ENCODE assay signal across 11 mouse cellular contexts in the genomic region with DNA sequence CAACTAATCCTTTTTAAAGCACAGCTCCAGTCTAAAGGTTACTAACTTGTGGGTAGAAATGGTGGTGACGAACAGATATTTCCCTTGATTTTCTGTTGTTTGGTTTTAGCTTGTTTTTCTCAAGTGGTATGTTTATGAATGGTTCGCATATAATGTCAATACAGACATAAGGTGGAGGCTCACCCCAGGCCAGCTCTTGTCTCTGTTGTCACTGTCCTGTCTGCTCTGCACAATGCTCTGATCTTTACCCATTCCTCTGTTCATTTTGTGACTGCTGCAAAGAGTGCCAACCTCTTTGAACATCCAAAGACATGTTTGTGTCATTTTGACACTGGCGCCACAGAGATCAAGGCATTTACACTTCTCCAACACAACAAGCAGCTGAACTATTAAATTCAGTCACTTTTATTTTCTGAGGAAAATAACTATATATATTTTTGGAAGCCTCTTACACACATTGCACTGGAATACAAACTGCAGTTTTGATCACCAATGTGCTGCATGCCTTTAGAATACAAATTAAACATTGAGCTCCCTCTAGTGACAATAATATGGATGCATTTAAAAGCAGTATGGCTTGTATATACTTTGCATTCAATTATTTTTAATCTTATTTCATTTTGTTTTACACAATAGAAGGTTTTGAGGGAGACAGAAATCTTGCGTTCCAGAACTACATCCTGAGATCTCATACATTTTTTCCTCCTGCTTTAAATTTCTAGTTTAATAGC.
DNase-seq lines count a peak whose midpoint lies in the region; ATAC-seq lines count a peak whose summit lies in the region.
"Had no signal": no experiment of that assay in that cellular context is flagged by ENCODE, and none has a peak within 500 bp of the region (broad histone marks: within the 10 kb centered on the region; RNA-seq: fewer than 3 reads in every experiment).

No protein-coding gene starts in this region.

- WGBS in hindbrain, embryonic 16.5 days = 89% methylated on average over 4 of the region's 4 CpGs
- WGBS in hindbrain, embryonic 13.5 days = 93% methylated on average over 4 of the region's 4 CpGs
- WGBS in midbrain, embryonic 14.5 days = 84% methylated on average over 4 of the region's 4 CpGs
- 86% methylated on average over 4 of the region's 4 CpGs for WGBS in midbrain, embryonic 13.5 days
- 87% methylated on average over 4 of the region's 4 CpGs for WGBS in embryonic facial prominence, embryonic 14.5 days

- no peaks in the 10 kb centered on the region for H3K27me3 ChIP-seq in hindbrain, embryonic 16.5 days (replicated peaks; ENCODE audit: control insufficient read depth, insufficient read depth, low read length)
- H3K27me3 ChIP-seq in hindbrain, embryonic 13.5 days = no peaks in the 10 kb centered on the region
- H3K27me3 ChIP-seq in midbrain, embryonic 14.5 days (ENCODE audit: control insufficient read depth, insufficient read depth, low read length) = no peaks in the 10 kb centered on the region
- no peaks in the 10 kb centered on the region for H3K27me3 ChIP-seq in midbrain, embryonic 13.5 days
- no peaks in the 10 kb centered on the region for H3K27me3 ChIP-seq in embryonic facial prominence, embryonic 14.5 days (replicated peaks; ENCODE audit: control insufficient read depth, insufficient read depth, low read length)
- H3K27me3 ChIP-seq: limb, embryonic 15.5 days; neural tube, embryonic 13.5 days had no signal

- H3K9me3 ChIP-seq in hindbrain, embryonic 16.5 days (ENCODE audit: control insufficient read depth, low read length) = no peaks in the 10 kb centered on the region
- no peaks in the 10 kb centered on the region for H3K9me3 ChIP-seq in hindbrain, embryonic 13.5 days
- no peaks in the 10 kb centered on the region for H3K9me3 ChIP-seq in midbrain, embryonic 14.5 days (ENCODE audit: control insufficient read depth, low read length)
- H3K9me3 ChIP-seq in midbrain, embryonic 13.5 days = no peaks in the 10 kb centered on the region
- H3K9me3 ChIP-seq in embryonic facial prominence, embryonic 14.5 days (ENCODE audit: control insufficient read depth, low read length) = no peaks in the 10 kb centered on the region
- H3K9me3 ChIP-seq: limb, embryonic 15.5 days; neural tube, embryonic 13.5 days had no signal

- no peaks in the 10 kb centered on the region for H3K36me3 ChIP-seq in hindbrain, embryonic 16.5 days (ENCODE audit: control insufficient read depth, insufficient read depth, low read length)
- no peaks in the 10 kb centered on the region for H3K36me3 ChIP-seq in hindbrain, embryonic 13.5 days
- H3K36me3 ChIP-seq in midbrain, embryonic 14.5 days (ENCODE audit: control insufficient read depth, insufficient read depth, low read length) = no peaks in the 10 kb centered on the region
- no peaks in the 10 kb centered on the region for H3K36me3 ChIP-seq in midbrain, embryonic 13.5 days
- H3K36me3 ChIP-seq in embryonic facial prominence, embryonic 14.5 days (ENCODE audit: control insufficient read depth, insufficient read depth, low read length) = no peaks in the 10 kb centered on the region
- H3K36me3 ChIP-seq: limb, embryonic 15.5 days; neural tube, embryonic 13.5 days had no signal

- H3K4me2 ChIP-seq in hindbrain, embryonic 16.5 days (ENCODE audit: low read length) = no peak overlapping the region
- no peak overlapping the region for H3K4me2 ChIP-seq in hindbrain, embryonic 13.5 days
- no peak overlapping the region for H3K4me2 ChIP-seq in midbrain, embryonic 14.5 days (ENCODE audit: low read length)
- no peak overlapping the region for H3K4me2 ChIP-seq in midbrain, embryonic 13.5 days (replicated peaks)
- no peak overlapping the region for H3K4me2 ChIP-seq in embryonic facial prominence, embryonic 14.5 days (ENCODE audit: low read depth, low read length)
- H3K4me2 ChIP-seq: limb, embryonic 15.5 days; neural tube, embryonic 13.5 days had no signal

- no peak overlapping the region for H3K4me3 ChIP-seq in hindbrain, embryonic 16.5 days (ENCODE audit: low read length)
- H3K4me3 ChIP-seq in hindbrain, embryonic 13.5 days = no peak overlapping the region
- no peak overlapping the region for H3K4me3 ChIP-seq in midbrain, embryonic 14.5 days (replicated peaks; ENCODE audit: low read depth, low read length)
- H3K4me3 ChIP-seq in midbrain, embryonic 13.5 days (replicated peaks) = no peak overlapping the region
- H3K4me3 ChIP-seq in embryonic facial prominence, embryonic 14.5 days (ENCODE audit: low read depth, low read length) = no peak overlapping the region
- H3K4me3 ChIP-seq: limb, embryonic 15.5 days; neural tube, embryonic 13.5 days had no signal

- H3K9ac ChIP-seq in hindbrain, embryonic 16.5 days (ENCODE audit: low read depth, low read length) = no peak overlapping the region
- no peak overlapping the region for H3K9ac ChIP-seq in hindbrain, embryonic 13.5 days
- H3K9ac ChIP-seq in midbrain, embryonic 14.5 days (replicated peaks; ENCODE audit: low read length) = no peak overlapping the region
- no peak overlapping the region for H3K9ac ChIP-seq in midbrain, embryonic 13.5 days (replicated peaks)
- H3K9ac ChIP-seq in embryonic facial prominence, embryonic 14.5 days (ENCODE audit: low read depth, low read length) = no peak overlapping the region
- H3K9ac ChIP-seq: limb, embryonic 15.5 days; neural tube, embryonic 13.5 days had no signal

- peak; percentile 70 for DNase-seq in midbrain, embryonic 14.5 days
- DNase-seq in embryonic facial prominence, embryonic 14.5 days (ENCODE audit: low spot score) = peak; percentile 62
- peak; percentile 21 for DNase-seq in telencephalon, adult 2 months (ENCODE audit: low read depth, low spot score)
- DNase-seq in adrenal gland, postnatal 36 days = no peak
- DNase-seq in frontal cortex, postnatal 36 days (ENCODE audit: low spot score in 2 of 2) = no peak
- DNase-seq: thymus, adult 18-20 months had no signal

- no peaks in the 10 kb centered on the region for H3K4me1 ChIP-seq in hindbrain, embryonic 16.5 days (ENCODE audit: control insufficient read depth, insufficient read depth, low read depth, low read length)
- H3K4me1 ChIP-seq in hindbrain, embryonic 13.5 days (replicated peaks) = no peaks in the 10 kb centered on the region
- no peaks in the 10 kb centered on the region for H3K4me1 ChIP-seq in midbrain, embryonic 14.5 days (ENCODE audit: control insufficient read depth, insufficient read depth, low read length)
- H3K4me1 ChIP-seq in midbrain, embryonic 13.5 days (replicated peaks) = no peaks in the 10 kb centered on the region
- no peaks in the 10 kb centered on the region for H3K4me1 ChIP-seq in embryonic facial prominence, embryonic 14.5 days (ENCODE audit: control insufficient read depth, insufficient read depth, low read length)
- H3K4me1 ChIP-seq: limb, embryonic 15.5 days; neural tube, embryonic 13.5 days had no signal

- ATAC-seq in hindbrain, embryonic 16.5 days = 0 out of 2 replicates have a peak, but pooled peaks have one; percentile 64
- no peak for ATAC-seq in hindbrain, embryonic 13.5 days (ENCODE audit: low FRiP score)
- ATAC-seq in midbrain, embryonic 14.5 days (ENCODE audit: low FRiP score, low TSS enrichment) = no peak
- no peak for ATAC-seq in midbrain, embryonic 13.5 days
- no peak; the same call in 1 of the 2 replicates for ATAC-seq in embryonic facial prominence, embryonic 14.5 days (ENCODE audit: low read depth)

- no peak overlapping the region for H3K27ac ChIP-seq in hindbrain, embryonic 16.5 days (ENCODE audit: low read depth, low read length)
- H3K27ac ChIP-seq in hindbrain, embryonic 13.5 days = no peak overlapping the region
- H3K27ac ChIP-seq in midbrain, embryonic 14.5 days (replicated peaks; ENCODE audit: low read depth, low read length) = no peak overlapping the region
- no peak overlapping the region for H3K27ac ChIP-seq in midbrain, embryonic 13.5 days
- no peak overlapping the region for H3K27ac ChIP-seq in embryonic facial prominence, embryonic 14.5 days (replicated peaks; ENCODE audit: low read depth, low read length)
- H3K27ac ChIP-seq: limb, embryonic 15.5 days; neural tube, embryonic 13.5 days had no signal

Comparison
In these comparisons a context has a peak if more than half of its experiments do, and no peak if none do; other contexts are left out.
1. DNase-seq: peak in midbrain, embryonic 14.5 days (single experiment), embryonic facial prominence, embryonic 14.5 days (single experiment) and telencephalon, adult 2 months (single experiment); none in adrenal gland, postnatal 36 days (0 of 2) and frontal cortex, postnatal 36 days (0 of 2).